ENCODE assay signal across 8 mouse cellular contexts in genomic region chr5:122131076-122132051, GRCm38 (mm10). TPM values are rescaled to one million over a fixed set of nuclear protein-coding genes. Genes with fewer than 3 reads are reported as not detected.
DNase-seq lines count a peak whose midpoint lies in the region; ATAC-seq lines count a peak whose summit lies in the region.

No protein-coding gene starts in this region.

- peaks cover 12% of the 10 kb centered on the region for H3K4me1 ChIP-seq in intestine, embryonic 16.5 days (ENCODE audit: control insufficient read depth, insufficient read depth, low read length)
- peaks cover 4% of the 10 kb centered on the region; the same call in 1 of the 2 replicates for H3K4me1 ChIP-seq in midbrain, embryonic 11.5 days (ENCODE audit: control insufficient read depth, insufficient read depth, low read length)

- WGBS in intestine, embryonic 16.5 days = 9% methylated on average over 34 of the region's 34 CpGs
- WGBS in midbrain, embryonic 11.5 days = 10% methylated on average over 34 of the region's 34 CpGs

- H3K9ac ChIP-seq in intestine, embryonic 16.5 days (ENCODE audit: low read depth, low read length) = peak overlapping the region; percentile 58
- H3K9ac ChIP-seq in midbrain, embryonic 11.5 days (ENCODE audit: low read length) = 0 out of 2 replicates have a peak overlapping the region, but pooled peaks have one; percentile 32

- H3K4me3 ChIP-seq in intestine, embryonic 16.5 days (ENCODE audit: low read length) = peak overlapping the region; percentile 53
- peak overlapping the region; percentile 29 for H3K4me3 ChIP-seq in midbrain, embryonic 11.5 days (ENCODE audit: low read depth, low read length)

- peak; percentile 89 for DNase-seq in adrenal gland, adult 2 months
- DNase-seq in embryo, embryonic 9.5 days (ENCODE audit: extremely low spot score) = peak; percentile 84
- DNase-seq in gastrocnemius, postnatal 4 days (ENCODE audit: low spot score in 2 of 2) = peak; percentile 86 to 90
- peak; percentile 84 for DNase-seq in left cerebral cortex, postnatal 4 days
- DNase-seq in midbrain, embryonic 11.5 days (ENCODE audit: low spot score, missing footprints) = peak; percentile 97
- DNase-seq in right cerebral cortex, postnatal 4 days = peak; percentile 93
- peak; percentile 59 for DNase-seq in yolk sac, embryonic 10.5 days (ENCODE audit: low spot score)

- H3K4me2 ChIP-seq in intestine, embryonic 16.5 days (ENCODE audit: low read depth, low read length) = peak overlapping the region; percentile 90
- H3K4me2 ChIP-seq in midbrain, embryonic 11.5 days = peak overlapping the region; percentile 65

- no peaks in the 10 kb centered on the region for H3K36me3 ChIP-seq in intestine, embryonic 16.5 days (ENCODE audit: control insufficient read depth, insufficient read depth, low read length)
- H3K36me3 ChIP-seq in midbrain, embryonic 11.5 days (ENCODE audit: control insufficient read depth, insufficient read depth, low read length) = no peaks in the 10 kb centered on the region

- H3K27me3 ChIP-seq in intestine, embryonic 16.5 days (replicated peaks; ENCODE audit: control insufficient read depth, insufficient read depth, low read length) = no peaks in the 10 kb centered on the region
- H3K27me3 ChIP-seq in midbrain, embryonic 11.5 days (ENCODE audit: control insufficient read depth, insufficient read depth, low read length) = peaks cover 4% of the 10 kb centered on the region; the same call in 1 of the 2 replicates

- H3K9me3 ChIP-seq in intestine, embryonic 16.5 days (ENCODE audit: control insufficient read depth, low read length) = no peaks in the 10 kb centered on the region
- no peaks in the 10 kb centered on the region for H3K9me3 ChIP-seq in midbrain, embryonic 11.5 days (ENCODE audit: control insufficient read depth, low read length)

- peak; percentile 62 for ATAC-seq in intestine, embryonic 16.5 days
- ATAC-seq in midbrain, embryonic 11.5 days (ENCODE audit: low FRiP score) = 0 out of 2 replicates have a peak, but pooled peaks have one; percentile 46

- intact Hi-C loops in left cerebral cortex, postnatal 4 days (cut with DNase I) = loop anchor here (5.0 kb wide), 1 partner anchor 211 kb away; no protein-coding TSS in a partner anchor

- H3K27ac ChIP-seq in intestine, embryonic 16.5 days (ENCODE audit: low read length) = no peak overlapping the region
- H3K27ac ChIP-seq in midbrain, embryonic 11.5 days (ENCODE audit: low read depth, low read length) = no peak overlapping the region

RNA-seq across cellular contexts. Expression of gene Ccdc63, which starts 9.3 kb away (rescaled TPM):
- total RNA-seq in adrenal gland, adult 2 months (2021) = not detected
- not detected in 2 replicates for polyA plus RNA-seq in adrenal gland, adult 2 months (2012; rRNA removed)
- under 1 TPM; 0.44 to 0.80 TPM for total RNA-seq in gastrocnemius, postnatal 4 days (2021)
- polyA plus RNA-seq in intestine, embryonic 16.5 days (2015; fragmentation: Nextera tagmentation; extraction: Ambion mirVana) = not detected in 2 replicates
- 1 to 10 TPM in 1 of 2 experiments, not detected in 1; 1.2 TPM for total RNA-seq in left cerebral cortex, postnatal 4 days (2021)
- 0.03 TPM in 1 of 2 replicates, not detected in the other for polyA plus RNA-seq in midbrain, embryonic 11.5 days (2014; fragmentation: Nextera tagmentation; extraction: Ambion mirVana)

RNA-seq across cellular contexts. Expression of gene Ppp1cc, which starts 26.7 kb away (rescaled TPM):
- total RNA-seq in adrenal gland, adult 2 months (2021) = 100 to 1,000 TPM; 181 to 207 TPM
- polyA plus RNA-seq in adrenal gland, adult 2 months (2012; rRNA removed) = 36.4 and 36.6 TPM in 2 replicates
- 100 to 1,000 TPM; 134 to 152 TPM for total RNA-seq in gastrocnemius, postnatal 4 days (2021)
- polyA plus RNA-seq in intestine, embryonic 16.5 days (2015; fragmentation: Nextera tagmentation; extraction: Ambion mirVana) = 213 and 215 TPM in 2 replicates
- 100 to 1,000 TPM; 212 to 227 TPM for total RNA-seq in left cerebral cortex, postnatal 4 days (2021)
- polyA plus RNA-seq in midbrain, embryonic 11.5 days (2014; fragmentation: Nextera tagmentation; extraction: Ambion mirVana) = 311 and 338 TPM in 2 replicates

RNA-seq across cellular contexts. Expression of gene Myl2, which starts 30.6 kb away (rescaled TPM):
- not detected for total RNA-seq in adrenal gland, adult 2 months (2021)
- not detected in 2 replicates for polyA plus RNA-seq in adrenal gland, adult 2 months (2012; rRNA removed)
- 100 to 1,000 TPM; 652 to 792 TPM for total RNA-seq in gastrocnemius, postnatal 4 days (2021)
- 0.87 and 1.9 TPM in 2 replicates for polyA plus RNA-seq in intestine, embryonic 16.5 days (2015; fragmentation: Nextera tagmentation; extraction: Ambion mirVana)
- not detected for total RNA-seq in left cerebral cortex, postnatal 4 days (2021)
- polyA plus RNA-seq in midbrain, embryonic 11.5 days (2014; fragmentation: Nextera tagmentation; extraction: Ambion mirVana) = 0.29 TPM in 1 of 2 replicates, not detected in the other

Comparison
In these comparisons a context has a peak if more than half of its experiments do, and no peak if none do; other contexts are left out.
1. RNA of gene Myl2, which starts 30.6 kb away (total RNA-seq): 652 to 792 TPM in gastrocnemius, postnatal 4 days; not detected in left cerebral cortex, postnatal 4 days and not detected in adrenal gland, adult 2 months; every median in the first group is over 100 times any median in the second.
2. Peak in every context shown above with its lines, with median percentiles within 50 percentile points of each other: DNase-seq.